Mouse (Mus musculus) embryonic facial prominence, embryonic 11.5 days (tissue): ENCODE results near the gene Raly. TPM values are rescaled to one million over a fixed set of nuclear protein-coding genes. Genes with fewer than 3 reads are reported as not detected.
"Not testable (repeated sequence)": the region's sequence is repeated elsewhere in the genome, so short reads cannot be mapped to it uniquely, and the experiment has no call there.

Source experiments
- ATAC-seq: fragments of 200-750 bp; cut with Nextera tagmentation; replicated peaks from 2 replicates; pipeline ENCODE4 v1.8.0; 2017; ENCODE audit warnings: low read depth; ENCODE audit not compliant: insufficient number of reproducible peaks, low FRiP score, low TSS enrichment
- DNase-seq: peaks from one replicate; pipeline ENCODE4 v3.0.0-alpha.2; 2015; ENCODE audit warnings: low spot score
- H3K27ac ChIP-seq: fragments of 300-500 bp; sonication (generic); replicated peaks from 2 replicates; pipeline ENCODE4 v1.5.1; 2014; ENCODE audit warnings: mild to moderate bottlenecking, low read depth, low read length, control low read depth
- H3K27me3 ChIP-seq: fragments of 300-500 bp; sonication (generic); 2 replicates; pipeline ENCODE4 v1.6.1; 2014; ENCODE audit warnings: mild to moderate bottlenecking, low read length, moderate library complexity, mixed read lengths; ENCODE audit not compliant: control insufficient read depth, insufficient read depth
- H3K36me3 ChIP-seq: fragments of 300-500 bp; sonication (generic); replicated peaks from 2 replicates; pipeline ENCODE4 v1.6.1; 2014; ENCODE audit warnings: low read depth, mild to moderate bottlenecking, low read length, moderate library complexity, mixed read lengths; ENCODE audit not compliant: control insufficient read depth, insufficient read depth
- H3K4me1 ChIP-seq: fragments of 300-500 bp; sonication (generic); 2 replicates; pipeline ENCODE4 v1.6.1; 2014; ENCODE audit warnings: low read length, mixed read lengths; ENCODE audit not compliant: control insufficient read depth, insufficient read depth
- H3K4me2 ChIP-seq: fragments of 300-500 bp; sonication (generic); 2 replicates; pipeline ENCODE4 v1.6.1; 2014; ENCODE audit warnings: low read depth, mild to moderate bottlenecking, control low read depth, low read length, moderate library complexity
- H3K4me3 ChIP-seq: fragments of 300-500 bp; sonication (generic); 2 replicates; pipeline ENCODE4 v1.5.1; 2014; ENCODE audit warnings: low read depth, low read length, control low read depth
- H3K9ac ChIP-seq: fragments of 300-500 bp; sonication (generic); replicated peaks from 2 replicates; pipeline ENCODE4 v1.6.1; 2014; ENCODE audit warnings: mild to moderate bottlenecking, control low read depth, low read length
- H3K9me3 ChIP-seq: fragments of 300-500 bp; sonication (generic); replicated peaks from 2 replicates; pipeline ENCODE4 v1.6.1; 2016; ENCODE audit warnings: mild to moderate bottlenecking, low read length, inconsistent platforms, mixed read lengths; ENCODE audit not compliant: control insufficient read depth
- WGBS: fragments of 180-500 bp; shearing (Covaris S2); extraction: QIAGEN DNeasy Blood & Tissue Kit; methylation state at CpG from one replicate; pipeline ENCODE4 v1.1.7; 2014; 5-methylcytosine and 5-hydroxymethylcytosine counted together
- polyA plus RNA-seq: library from polyadenylated mRNA; unstranded; fragments of >200 nt; fragmentation: Nextera tagmentation; extraction: Ambion mirVana; gene quantifications from 2 replicates; pipeline ENCODE4 v1.2.1, GENCODE M21; 2014

The Raly gene
- polyA plus RNA-seq, 1 experiment from 2014 or later, result 67.2 TPM

DNA sequence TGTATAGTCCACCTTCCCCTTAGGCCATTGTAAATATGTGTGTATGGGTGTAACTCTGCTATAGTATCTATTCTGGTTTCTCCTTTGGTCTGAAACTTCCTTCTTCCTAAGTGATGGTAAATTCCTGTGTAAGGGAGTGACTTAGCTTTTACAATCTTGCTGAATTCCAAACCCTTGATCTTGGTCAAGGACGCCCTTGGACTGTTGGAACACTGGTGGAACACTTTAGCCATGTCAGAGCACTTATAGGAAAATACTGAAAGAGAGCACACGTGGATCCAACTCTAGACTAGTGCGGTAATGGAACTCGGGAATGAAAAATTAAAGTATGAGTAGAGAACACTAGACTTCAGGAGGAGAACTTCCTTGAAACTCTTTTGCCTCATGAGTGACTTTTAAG is 108.5 kb downstream of the Raly start:
- H3K9me3 ChIP-seq, H3K4me3 ChIP-seq, H3K36me3 ChIP-seq, H3K9ac ChIP-seq, ATAC-seq, H3K4me2 ChIP-seq, H3K27me3 ChIP-seq, H3K4me1 ChIP-seq, H3K27ac ChIP-seq, DNase-seq: not testable (repeated sequence)
- WGBS, result 80% methylated on average over 4 of the region's 4 CpGs

- H3K36me3 ChIP-seq, result no peaks in the 10 kb centered on the region
- no peak overlapping the region for H3K9ac ChIP-seq
- no peak for ATAC-seq
- no peak overlapping the region for H3K27ac ChIP-seq
- DNase-seq, result no peak
- no peaks in the 10 kb centered on the region for H3K27me3 ChIP-seq
- no peaks in the 10 kb centered on the region for H3K9me3 ChIP-seq
- WGBS, result 92% methylated on average over 3 of the region's 3 CpGs
- H3K4me2 ChIP-seq, result no peak overlapping the region
- no peaks in the 10 kb centered on the region for H3K4me1 ChIP-seq
- no peak overlapping the region for H3K4me3 ChIP-seq
Observed at GRCm38 (mm10) chr2:154902111-154902510, 111.2 kb downstream of the Raly start.

DNA sequence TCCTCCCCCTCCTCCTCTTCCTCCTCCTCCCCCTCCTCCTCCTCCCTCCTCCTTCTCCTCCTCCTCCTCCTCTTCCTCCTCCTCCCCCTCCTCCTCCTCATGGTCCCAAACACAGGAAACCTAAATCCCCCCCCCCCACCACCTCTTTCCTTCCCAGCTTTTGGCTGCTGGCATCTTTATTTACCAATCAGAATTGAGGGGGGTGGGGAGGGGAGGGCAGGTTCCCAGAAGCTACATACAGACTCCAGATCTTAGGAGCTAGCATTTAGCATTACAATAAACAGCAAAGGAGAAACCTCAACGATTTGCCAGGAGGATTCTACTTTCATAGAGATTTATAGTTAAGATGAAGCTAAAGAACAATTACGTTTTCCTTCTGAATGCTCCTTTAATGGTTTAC is 114.9 kb downstream of the Raly start:
- Histone ChIP-seq H3K27me3 (no peaks in the 10 kb centered on the region), H3K9ac (no peak overlapping the region), H3K4me3 (no peak overlapping the region), H3K27ac (no peak overlapping the region), H3K9me3 (no peaks in the 10 kb centered on the region), H3K4me1 (no peaks in the 10 kb centered on the region), H3K36me3 (no peaks in the 10 kb centered on the region), H3K4me2 (no peak overlapping the region)
- 54% methylated on average over 2 of the region's 2 CpGs for WGBS
- DNase-seq (no peak), ATAC-seq (no peak)

DNA sequence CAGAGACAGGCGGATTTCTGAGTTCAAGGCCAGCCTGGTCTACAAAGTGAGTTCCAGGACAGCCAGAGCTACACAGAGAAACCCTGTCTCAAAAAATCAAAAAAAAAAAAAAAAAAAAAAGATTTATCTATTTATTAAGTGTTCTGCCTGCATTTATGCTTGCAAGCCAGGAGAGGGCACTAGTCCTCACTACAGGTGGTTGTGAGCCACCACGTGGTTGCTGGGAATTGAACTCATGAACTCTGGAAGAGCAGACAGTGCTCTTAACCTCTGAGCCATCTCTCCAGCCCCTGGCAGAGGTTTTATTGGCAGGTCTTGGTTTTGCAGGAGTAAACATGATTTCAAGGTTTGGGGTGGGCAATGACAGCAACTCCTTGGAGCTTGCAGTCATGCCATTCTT is 117.3 kb downstream of the Raly start:
- H3K9ac ChIP-seq, H3K4me2 ChIP-seq, ATAC-seq, H3K27ac ChIP-seq, H3K4me3 ChIP-seq, H3K36me3 ChIP-seq, H3K27me3 ChIP-seq, DNase-seq, H3K9me3 ChIP-seq, H3K4me1 ChIP-seq: not testable (repeated sequence)
- WGBS, result 47% methylated on average over 2 of the region's 2 CpGs

- WGBS, result 76% methylated on average over 6 of the region's 6 CpGs
- no peak overlapping the region for H3K4me3 ChIP-seq
- no peaks in the 10 kb centered on the region for H3K36me3 ChIP-seq
- H3K27ac ChIP-seq, result no peak overlapping the region
- H3K4me1 ChIP-seq, result no peaks in the 10 kb centered on the region
- H3K9me3 ChIP-seq, result no peaks in the 10 kb centered on the region
- no peak for ATAC-seq
- no peaks in the 10 kb centered on the region for H3K27me3 ChIP-seq
- H3K4me2 ChIP-seq, result no peak overlapping the region
- no peak for DNase-seq
- no peak overlapping the region for H3K9ac ChIP-seq
Observed at GRCm38 (mm10) chr2:154909789-154910188, 118.9 kb downstream of the Raly start.

GRCm38 (mm10) chr2:154915922-154916541 is 125.1 kb downstream of the Raly start:
- H3K4me1 ChIP-seq, result no peaks in the 10 kb centered on the region
- ATAC-seq (0 out of 2 replicates have a peak, but pooled peaks have one; percentile 39), DNase-seq (peak; percentile 53)

DNA sequence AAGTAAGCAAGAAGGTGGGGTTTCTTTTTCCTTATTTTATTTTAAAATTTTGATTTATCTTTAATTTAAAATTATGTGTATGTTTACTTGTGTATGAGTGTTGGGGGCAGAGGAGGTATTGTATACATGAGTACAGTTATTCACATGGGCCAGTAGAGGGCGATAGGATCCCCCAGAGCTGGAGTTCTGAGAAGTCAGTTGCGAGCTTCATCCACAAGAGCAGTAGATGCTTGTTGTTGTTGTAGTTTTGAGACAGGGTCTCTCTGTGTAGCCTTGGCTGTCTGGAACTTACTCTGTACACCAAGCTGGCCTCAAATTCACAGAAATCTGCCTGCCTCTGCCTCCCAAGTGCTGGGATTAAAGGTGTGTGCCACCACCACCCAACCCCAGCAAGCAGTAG is 125.7 kb downstream of the Raly start:
- H3K4me1 ChIP-seq, result no peaks in the 10 kb centered on the region
- H3K27ac ChIP-seq, result no peak overlapping the region
- no peak overlapping the region for H3K4me3 ChIP-seq
- WGBS, result 14% methylated on average over 2 of the region's 2 CpGs
- H3K4me2 ChIP-seq, result no peak overlapping the region
- H3K27me3 ChIP-seq, result no peaks in the 10 kb centered on the region
- H3K36me3 ChIP-seq, result no peaks in the 10 kb centered on the region
- 0 out of 2 replicates have a peak, but pooled peaks have one; percentile 44 for ATAC-seq
- H3K9me3 ChIP-seq, result no peaks in the 10 kb centered on the region
- DNase-seq, result peak; percentile 76
- H3K9ac ChIP-seq, result no peak overlapping the region

More at GRCm38 (mm10) chr2:154915922-154916541, 125.1 kb downstream of the Raly start:
- Histone ChIP-seq H3K9me3 (no peaks in the 10 kb centered on the region), H3K36me3 (no peaks in the 10 kb centered on the region), H3K27ac (no peak overlapping the region), H3K27me3 (no peaks in the 10 kb centered on the region), H3K4me3 (no peak overlapping the region), H3K4me2 (no peak overlapping the region), H3K9ac (no peak overlapping the region)
- whole genome bisulfite sequencing, result 47% methylated on average over 12 of the region's 12 CpGs
